Mouse (Mus musculus) yolk sac, embryonic 10.5 days (tissue): ENCODE data around the gene Rorb.

Source experiments
- DNase-seq: peaks from one replicate; pipeline ENCODE4 v3.0.0-alpha.2; 2017; ENCODE audit warnings: low spot score

The Rorb gene

GRCm38 (mm10) chr19:18888491-18889116 lies 222.4 kb downstream of the Rorb start:
- no peak for DNase-seq

DNA sequence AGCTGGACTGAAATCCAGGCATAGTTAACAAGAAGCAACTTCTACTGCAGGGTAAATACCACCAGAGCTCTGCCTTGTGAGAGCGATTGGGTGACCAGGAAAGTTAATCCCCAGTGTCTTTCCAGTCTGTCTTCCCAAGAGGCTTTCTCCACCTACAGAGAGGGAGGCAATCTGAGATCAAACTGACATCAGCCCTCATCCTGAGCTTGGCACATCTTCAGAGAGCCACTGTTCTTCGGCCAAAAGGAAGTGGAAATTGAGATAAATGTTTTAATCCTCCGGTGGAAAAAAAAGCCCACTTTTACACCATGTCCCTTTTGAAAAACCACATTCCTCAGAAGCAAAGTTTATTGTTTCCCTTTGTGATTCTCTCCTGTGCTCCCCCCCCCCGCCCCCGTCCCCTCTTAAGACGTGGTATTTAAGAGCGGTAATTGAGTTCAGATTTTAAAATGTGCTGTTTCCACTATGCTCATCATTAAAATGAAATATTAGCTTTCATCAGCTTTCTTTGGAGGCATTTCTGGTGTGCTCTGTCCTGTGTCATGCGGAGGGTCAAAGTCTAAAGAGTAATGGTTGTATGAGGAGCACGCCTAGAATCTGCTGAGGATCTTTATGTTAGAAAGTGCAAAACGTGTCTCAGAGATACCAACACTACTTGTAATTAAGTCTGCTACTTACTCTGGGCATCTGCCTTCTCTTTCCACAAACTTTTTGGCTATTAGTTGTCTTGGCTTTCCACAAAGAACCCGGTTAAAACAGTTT lies 223.2 kb downstream of the Rorb start:
- no peak for DNase-seq

DNA sequence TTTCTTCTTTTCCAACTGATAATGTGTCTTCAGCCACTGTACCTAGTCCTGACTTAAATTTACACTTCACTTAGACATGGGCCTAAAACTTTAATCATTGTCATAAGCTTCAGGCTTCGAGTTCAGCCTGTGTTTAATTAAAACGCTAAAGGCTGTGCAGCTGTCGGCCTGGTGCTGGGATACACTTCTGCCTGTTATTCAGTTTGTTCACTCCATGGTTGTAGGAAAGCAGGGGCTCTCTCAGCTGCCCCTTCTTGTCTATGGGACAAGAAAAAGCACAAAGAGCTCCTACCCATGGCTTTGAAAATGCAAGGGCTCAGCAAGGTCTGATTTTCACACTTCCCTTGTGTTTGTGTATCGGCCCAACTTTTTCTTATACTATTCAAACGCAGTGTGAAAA lies 229.8 kb downstream of the Rorb start:
- DNase-seq: no peak
